Mouse (Mus musculus): ENCODE results near the gene Slc6a5. TPM values are rescaled to one million over a fixed set of nuclear protein-coding genes. Genes with fewer than 3 reads are reported as not detected.
A peak's percentile ranks its signal among the peaks of the same experiment; 100 is the strongest.

The Slc6a5 gene
- polyA plus RNA-seq, 1 experiment from 2014 or later: 0.08 TPM

DNA sequence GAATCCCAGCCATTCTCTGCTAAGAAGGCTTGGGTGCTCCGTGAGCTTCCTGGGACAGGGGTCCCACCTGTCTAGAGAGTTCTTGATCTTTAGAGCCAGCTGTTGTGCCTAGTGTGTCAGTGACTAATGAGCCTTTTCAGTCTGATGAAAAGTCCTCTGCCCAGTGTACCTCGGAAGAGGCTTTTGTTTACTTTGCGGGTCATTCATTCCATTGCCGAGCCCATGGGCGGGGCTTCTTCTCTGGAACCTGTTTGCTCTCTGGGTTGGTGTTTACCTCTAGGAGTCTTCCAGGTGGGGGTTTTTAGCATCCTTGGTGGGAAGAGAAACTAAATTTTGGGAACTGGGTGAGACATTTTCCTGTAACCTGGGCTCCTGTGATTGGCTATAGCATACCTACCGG, 74.8 kb downstream of the Slc6a5 start:
- H3K4me3 ChIP-seq (ENCODE audit: low read depth, low read length): no peak overlapping the region
- 35% methylated on average over 6 of the region's 6 CpGs for WGBS
- H3K27ac ChIP-seq (replicated peaks; ENCODE audit: low read depth, low read length): no peak overlapping the region
- H3K36me3 ChIP-seq (ENCODE audit: control insufficient read depth, insufficient read depth, low read length): no peaks in the 10 kb centered on the region
- DNase-seq (ENCODE audit: low spot score) (no peak), ATAC-seq (ENCODE audit: low read depth) (no peak)
- no peaks in the 10 kb centered on the region for H3K4me1 ChIP-seq (ENCODE audit: control insufficient read depth, insufficient read depth, low read length)
- peaks cover 3% of the 10 kb centered on the region; the same call in 1 of the 2 replicates for H3K27me3 ChIP-seq (replicated peaks; ENCODE audit: control insufficient read depth, insufficient read depth, low read length)
- H3K9ac ChIP-seq (ENCODE audit: low read depth, low read length): no peak overlapping the region
- H3K9me3 ChIP-seq (ENCODE audit: control insufficient read depth, low read length): no peaks in the 10 kb centered on the region
- H3K4me2 ChIP-seq (ENCODE audit: low read depth, low read length): no peak overlapping the region

DNA sequence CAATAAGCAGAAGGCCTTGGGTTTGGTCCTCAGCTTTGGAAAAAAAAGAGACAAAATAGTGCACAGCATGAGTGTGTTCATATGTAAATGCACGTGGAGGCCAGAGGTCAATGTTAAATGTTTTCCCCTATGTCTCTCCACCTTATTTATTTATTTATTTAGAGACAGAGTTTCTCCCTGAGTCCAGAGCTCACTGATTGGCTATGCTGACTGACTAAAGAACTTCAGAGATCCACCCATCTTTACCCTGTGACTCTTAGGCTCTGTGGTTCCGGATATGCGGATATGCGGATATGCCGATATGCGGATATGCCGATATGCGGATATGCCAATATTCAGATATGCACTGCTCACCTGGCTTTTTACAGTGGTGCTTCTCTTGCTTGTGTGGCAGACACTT, 76.0 kb downstream of the Slc6a5 start:
- no peaks in the 10 kb centered on the region for H3K36me3 ChIP-seq (ENCODE audit: control insufficient read depth, insufficient read depth, low read length)
- H3K27me3 ChIP-seq (replicated peaks; ENCODE audit: control insufficient read depth, insufficient read depth, low read length): no peaks in the 10 kb centered on the region
- WGBS: 95% methylated on average over 8 of the region's 8 CpGs

GRCm38 (mm10) chr7:49999321-49999720, 89.4 kb downstream of the Slc6a5 start:
- H3K4me3 ChIP-seq (ENCODE audit: low read depth, low read length): no peak overlapping the region
- DNase-seq (ENCODE audit: low spot score): no peak
- H3K4me1 ChIP-seq (ENCODE audit: control insufficient read depth, insufficient read depth, low read length): no peaks in the 10 kb centered on the region
- H3K4me2 ChIP-seq (ENCODE audit: low read depth, low read length): no peak overlapping the region
- no peaks in the 10 kb centered on the region for H3K27me3 ChIP-seq (replicated peaks; ENCODE audit: control insufficient read depth, insufficient read depth, low read length)
- no peaks in the 10 kb centered on the region for H3K36me3 ChIP-seq (ENCODE audit: control insufficient read depth, insufficient read depth, low read length)
- H3K9me3 ChIP-seq (ENCODE audit: control insufficient read depth, low read length): no peaks in the 10 kb centered on the region
- no peak for ATAC-seq (ENCODE audit: low read depth)
- no peak overlapping the region for H3K9ac ChIP-seq (ENCODE audit: low read depth, low read length)
- H3K27ac ChIP-seq (replicated peaks; ENCODE audit: low read depth, low read length): no peak overlapping the region
- 66% methylated on average over 4 of the region's 4 CpGs for WGBS

More for the DNA sequence above, 76.0 kb downstream of the Slc6a5 start:
- H3K9me3 ChIP-seq (ENCODE audit: control insufficient read depth, low read length): no peaks in the 10 kb centered on the region
- H3K4me1 ChIP-seq (ENCODE audit: control insufficient read depth, insufficient read depth, low read length): no peaks in the 10 kb centered on the region
- no peak for DNase-seq (ENCODE audit: low spot score)
- ATAC-seq (ENCODE audit: low read depth): no peak
- H3K9ac ChIP-seq (ENCODE audit: low read depth, low read length): no peak overlapping the region
- no peak overlapping the region for H3K4me2 ChIP-seq (ENCODE audit: low read depth, low read length)
- H3K4me3 ChIP-seq (ENCODE audit: low read depth, low read length): no peak overlapping the region
- no peak overlapping the region for H3K27ac ChIP-seq (replicated peaks; ENCODE audit: low read depth, low read length)

- ATAC-seq (ENCODE audit: low read depth) (no peak), DNase-seq (ENCODE audit: low spot score) (peak; percentile 7)
- no peaks in the 10 kb centered on the region for H3K4me1 ChIP-seq (ENCODE audit: control insufficient read depth, insufficient read depth, low read length)
- H3K27me3 ChIP-seq (replicated peaks; ENCODE audit: control insufficient read depth, insufficient read depth, low read length): no peaks in the 10 kb centered on the region
- no peak overlapping the region for H3K4me3 ChIP-seq (ENCODE audit: low read depth, low read length)
- H3K9me3 ChIP-seq (ENCODE audit: control insufficient read depth, low read length): no peaks in the 10 kb centered on the region
- H3K36me3 ChIP-seq (ENCODE audit: control insufficient read depth, insufficient read depth, low read length): no peaks in the 10 kb centered on the region
- 31% methylated on average over 2 of the region's 2 CpGs for WGBS
- no peak overlapping the region for H3K4me2 ChIP-seq (ENCODE audit: low read depth, low read length)
- no peak overlapping the region for H3K27ac ChIP-seq (replicated peaks; ENCODE audit: low read depth, low read length)
- H3K9ac ChIP-seq (ENCODE audit: low read depth, low read length): no peak overlapping the region
Observed at GRCm38 (mm10) chr7:50005268-50005667, 95.3 kb downstream of the Slc6a5 start.

Other genes with a start within 250 kb of the Slc6a5 start
- gene Htatip2, start 151.0 kb upstream of the Slc6a5 start, polyA plus RNA-seq (2014; fragmentation: Nextera tagmentation; extraction: Ambion mirVana): 10.5 TPM in 2 replicates
- gene Prmt3, start 131.8 kb upstream of the Slc6a5 start, polyA plus RNA-seq (2014; fragmentation: Nextera tagmentation; extraction: Ambion mirVana): 53.0 and 57.8 TPM in 2 replicates
- 12.8 and 13.4 TPM in 2 replicates for gene Nell1, start 64.7 kb downstream of the Slc6a5 start, polyA plus RNA-seq (2014; fragmentation: Nextera tagmentation; extraction: Ambion mirVana)

Measured in embryonic facial prominence, embryonic 14.5 days (tissue).